Mouse (Mus musculus) gastrocnemius, postnatal 14 days (tissue): ENCODE data around the gene Mmp24. TPM values are rescaled to one million over a fixed set of nuclear protein-coding genes. Genes with fewer than 3 reads are reported as not detected.
"Not testable (repeated sequence)": the region's sequence is repeated elsewhere in the genome, so short reads cannot be mapped to it uniquely, and the experiment has no call there.

Experiments
- DNase-seq: peaks from one replicate; pipeline ENCODE4 v3.0.0; 2021; ENCODE audit warnings: mixed read lengths
- intact Hi-C: fragments of 180-260 bp; cut with DNase I; formaldehyde crosslinking; loops from one replicate; pipeline ENCODE4 v1.15.1; 2025; ENCODE audit warnings: low total_unique reads
- total RNA-seq, 2 experiments: library from RNA; stranded (reverse); gene quantifications; 2 replicates each; pipeline ENCODE4 v1.2.3; 2021

Mmp24 gene
- total RNA-seq, 2 experiments from 2014 or later: 0.08 TPM; not detected in 1

DNA sequence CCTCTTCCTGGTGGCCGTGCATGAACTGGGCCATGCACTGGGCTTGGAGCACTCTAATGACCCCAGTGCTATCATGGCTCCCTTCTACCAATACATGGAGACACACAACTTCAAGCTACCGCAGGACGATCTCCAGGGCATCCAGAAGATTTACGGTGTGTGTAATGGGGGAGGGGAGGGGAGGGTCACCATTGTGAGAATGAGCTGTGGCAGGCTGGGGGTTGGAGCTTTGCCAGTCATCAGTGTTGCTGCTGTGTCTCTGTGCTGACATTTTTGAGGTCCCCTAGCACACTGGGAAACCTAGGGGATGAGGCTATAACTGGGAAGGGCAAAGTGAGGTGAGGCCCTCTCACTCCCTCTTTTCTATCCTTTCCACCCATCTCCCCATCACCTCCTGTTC lies 32.3 kb downstream of the Mmp24 start:
- intact Hi-C loops: no loop called here
- DNase-seq: no peak

DNA sequence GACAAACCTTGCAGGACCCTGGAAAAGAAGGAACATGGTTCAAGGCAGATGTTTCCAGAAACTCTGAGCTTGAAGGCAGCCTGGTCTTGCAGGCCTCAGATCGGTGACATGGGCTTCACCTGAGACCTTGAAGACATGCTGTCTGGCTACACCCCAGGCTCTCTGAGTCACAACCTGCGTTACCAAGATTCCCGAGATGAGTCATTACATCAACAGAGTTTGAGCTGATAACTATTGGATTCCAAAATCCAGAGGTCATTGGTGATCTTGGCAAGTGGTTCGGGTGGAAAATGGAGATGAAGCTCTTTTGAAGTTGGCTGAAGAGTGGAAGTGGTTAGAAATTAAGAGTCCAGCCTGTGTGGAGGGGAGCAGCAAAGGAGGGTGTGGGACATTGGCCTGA lies 34.5 kb downstream of the Mmp24 start:
- DNase-seq: no peak
- intact Hi-C loops: no loop called here

GRCm38 (mm10) chr2:155811821-155812396 lies 36.8 kb downstream of the Mmp24 start:
- intact Hi-C loops: no loop called here

DNA sequence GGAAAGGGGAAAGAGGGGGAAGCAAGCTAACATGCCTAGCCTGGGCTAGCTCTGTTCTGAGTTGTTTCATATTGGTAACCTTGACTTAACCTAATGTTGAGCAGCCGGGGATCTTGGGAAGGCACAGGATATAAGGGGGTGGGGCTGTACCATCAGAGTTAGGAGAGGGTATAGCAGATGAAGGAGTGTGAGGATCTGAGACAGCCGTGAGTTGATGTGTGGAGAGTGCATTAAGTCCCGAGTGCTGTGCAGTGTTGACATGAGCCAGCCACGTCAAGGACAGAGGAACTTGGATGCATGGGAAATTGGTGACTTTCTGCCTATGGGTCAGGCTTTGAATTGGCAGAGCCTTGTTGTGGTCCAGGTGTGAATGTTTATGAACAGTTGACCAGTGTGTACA lies 37.5 kb downstream of the Mmp24 start:
- intact Hi-C loops: no loop called here

More at GRCm38 (mm10) chr2:155811821-155812396, 36.8 kb downstream of the Mmp24 start:
- DNase-seq: peak; percentile 71

GRCm38 (mm10) chr2:155814829-155815228 lies 39.7 kb downstream of the Mmp24 start:
- no peak for DNase-seq
- intact Hi-C loops: no loop called here

More for the DNA sequence above, 37.5 kb downstream of the Mmp24 start:
- no peak for DNase-seq

GRCm38 (mm10) chr2:155816179-155816578 lies 41.0 kb downstream of the Mmp24 start:
- intact Hi-C loops: no loop called here
- no peak for DNase-seq

DNA sequence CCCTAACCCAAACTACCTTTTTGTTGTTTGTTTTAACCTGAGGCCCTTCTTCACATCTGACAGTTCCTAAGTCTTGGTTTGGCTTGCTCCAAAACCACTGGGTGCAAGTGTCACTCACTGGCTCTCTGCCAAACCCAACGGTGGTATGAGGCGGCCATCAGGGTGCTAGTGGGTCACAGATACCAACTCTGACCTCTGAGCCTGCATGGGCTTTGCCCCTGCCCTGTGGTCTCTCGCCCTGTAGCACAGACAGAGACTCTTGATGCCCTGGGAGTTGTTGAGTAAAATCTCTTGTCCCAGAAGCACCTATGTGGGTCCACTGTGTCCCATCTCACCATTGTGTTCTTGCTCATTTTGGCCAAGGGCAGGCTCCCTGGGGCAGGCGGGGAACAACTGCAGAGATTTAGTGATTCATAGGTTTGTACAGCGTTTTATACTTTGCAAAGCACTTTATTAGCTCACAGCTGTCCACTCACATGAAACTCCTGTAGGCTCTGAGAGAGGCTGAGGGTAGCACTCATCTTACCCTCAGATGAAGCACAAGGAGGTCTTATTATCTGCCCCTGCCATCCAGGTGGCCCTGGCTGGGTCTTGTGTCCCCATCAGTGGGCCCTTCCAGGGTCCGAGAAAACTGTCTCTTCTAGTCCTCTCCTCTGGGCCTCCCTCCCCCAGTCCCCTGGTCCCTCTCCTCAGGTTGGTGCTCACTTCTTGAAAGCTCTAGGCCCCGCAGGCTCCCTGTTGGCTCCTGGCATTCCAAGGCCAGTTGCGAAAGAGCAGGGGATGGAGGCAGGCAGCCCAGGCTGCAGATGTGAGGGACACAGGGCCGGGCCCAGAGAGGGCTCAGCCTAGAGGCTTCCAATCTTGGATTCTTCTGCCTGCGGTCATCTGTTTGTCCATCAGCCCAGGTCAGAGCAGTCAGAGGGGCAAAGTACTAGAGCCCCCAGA lies 42.4 kb downstream of the Mmp24 start:
- DNase-seq: peak; percentile 52
- intact Hi-C loops: no loop called here

DNA sequence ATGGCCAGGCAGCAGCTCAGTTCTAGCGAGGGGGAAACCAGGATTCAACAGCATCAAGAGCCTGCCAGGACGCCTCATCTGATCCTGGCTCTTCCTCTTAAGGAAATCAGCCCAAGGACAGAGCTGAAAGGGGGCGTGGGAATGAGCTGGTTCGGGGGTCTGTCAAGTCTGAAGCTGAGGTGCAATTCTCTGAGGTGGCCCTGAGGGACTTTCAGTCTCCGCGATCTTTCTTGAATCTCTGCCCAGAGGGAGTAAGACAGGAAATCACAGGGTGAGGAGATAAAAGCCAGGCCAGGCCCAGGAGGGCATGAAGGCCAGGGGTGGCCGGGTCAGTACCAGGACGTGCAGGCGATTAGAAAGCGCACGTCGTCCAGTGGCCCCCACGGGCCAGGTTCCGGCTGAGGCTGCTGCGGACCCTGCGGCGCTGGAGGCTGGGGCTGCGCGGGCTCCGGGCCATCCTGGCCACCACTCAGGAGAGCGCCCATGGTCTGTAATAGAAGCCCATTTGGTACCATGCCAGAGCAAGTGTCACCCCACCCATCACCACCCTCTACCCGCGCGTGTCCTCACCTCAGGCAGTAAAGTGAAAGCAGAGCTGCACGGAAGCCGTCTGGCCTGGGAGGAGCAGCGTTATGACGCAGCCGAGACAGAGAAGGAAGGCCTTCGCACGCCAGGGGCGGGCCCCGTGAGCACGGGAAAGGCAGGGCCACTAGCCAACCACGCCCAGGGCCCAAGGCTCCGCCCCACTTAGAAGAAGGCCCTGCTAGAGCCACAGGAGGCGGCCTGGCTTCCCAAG lies 43.7 kb downstream of the Mmp24 start:
- peak; percentile 97 for DNase-seq
- intact Hi-C loops: no loop called here

- DNase-seq: no peak
- intact Hi-C loops: no loop called here
Measured at GRCm38 (mm10) chr2:155819392-155819448, 44.1 kb downstream of the Mmp24 start, which contains the start of gene BC029722. TSS of gene BC029722 (minus strand) at chr2:155819426.

GRCm38 (mm10) chr2:155819449-155820251 lies 44.5 kb downstream of the Mmp24 start:
- intact Hi-C loops: no loop called here
- no peak for DNase-seq

DNA sequence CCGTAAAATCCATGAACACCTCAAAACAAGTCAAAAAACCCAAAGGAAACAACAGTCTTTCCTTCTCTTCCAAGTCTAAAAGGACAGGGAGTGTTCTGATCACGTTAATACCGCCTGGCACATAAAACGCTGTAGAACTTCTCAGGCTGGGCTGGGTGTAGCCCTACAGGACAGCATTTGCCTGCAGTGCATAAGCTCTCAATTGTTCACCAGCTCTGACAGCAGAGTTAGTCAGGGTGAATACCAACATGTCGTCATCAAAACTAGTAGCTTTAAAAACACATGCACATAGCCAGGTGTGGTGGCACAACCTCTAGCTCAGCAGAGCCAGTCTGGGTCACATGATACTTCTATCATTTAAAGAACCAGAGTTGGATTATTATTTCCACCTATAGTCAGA lies 45.6 kb downstream of the Mmp24 start:
- intact Hi-C loops: no loop called here
- DNase-seq: no peak

DNA sequence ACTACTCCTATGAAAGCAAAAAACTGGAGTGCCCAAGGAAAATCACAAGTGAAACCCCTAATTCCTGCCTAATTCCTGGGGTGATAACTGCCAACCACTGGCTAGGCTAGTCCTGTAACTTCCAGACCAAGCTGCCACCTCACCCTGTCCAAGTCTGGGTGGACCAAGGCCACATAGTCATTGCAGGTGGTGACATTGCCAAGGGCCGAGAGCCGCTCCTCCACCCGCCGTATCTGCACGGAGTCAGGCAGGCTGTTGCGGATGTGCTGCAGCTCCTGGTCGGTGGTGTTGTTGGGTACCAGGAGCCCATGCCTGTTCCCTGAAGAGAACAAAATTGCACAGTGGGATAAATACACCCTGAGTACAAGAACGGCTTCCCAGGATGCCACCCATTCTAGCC lies 48.6 kb downstream of the Mmp24 start:
- no peak for DNase-seq

GRCm38 (mm10) chr2:155825904-155826629 lies 50.9 kb downstream of the Mmp24 start:
- intact Hi-C loops: no loop called here
- no peak for DNase-seq

More for the DNA sequence above, 48.6 kb downstream of the Mmp24 start:
- intact Hi-C loops: no loop called here

- peak; percentile 87 for DNase-seq
- intact Hi-C loops: no loop called here
Measured at GRCm38 (mm10) chr2:155826630-155827424, 51.7 kb downstream of the Mmp24 start, which contains the start of gene Eif6. TSS of gene Eif6 (minus strand) at chr2:155826925.

DNA sequence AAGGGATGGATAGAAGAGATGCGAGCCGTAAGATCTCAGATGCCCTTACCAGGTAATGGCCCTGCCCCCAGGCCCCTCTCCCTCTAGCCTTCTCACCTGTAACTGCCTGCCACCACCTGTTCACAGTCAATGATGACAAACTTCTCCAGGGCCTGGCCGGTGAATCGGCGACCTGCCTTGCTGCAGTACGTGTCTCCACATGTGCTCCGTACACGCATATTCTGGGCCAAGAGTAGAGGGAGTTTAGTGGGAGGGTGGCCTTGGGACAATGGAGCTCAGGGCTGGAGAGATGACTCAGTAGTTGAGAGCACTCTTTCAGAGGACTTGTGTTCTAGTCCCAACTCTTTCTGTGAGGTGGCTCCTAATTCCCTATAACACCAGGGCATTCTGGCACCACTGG lies 55.7 kb downstream of the Mmp24 start:
- no peak for DNase-seq
- intact Hi-C loops: no loop called here

GRCm38 (mm10) chr2:155831302-155831701 lies 56.2 kb downstream of the Mmp24 start:
- DNase-seq: no peak
- intact Hi-C loops: no loop called here

- intact Hi-C loops, DNase-seq: not testable (repeated sequence)
Measured at GRCm38 (mm10) chr2:155832087-155832486, 56.9 kb downstream of the Mmp24 start.

GRCm38 (mm10) chr2:155834732-155835131 lies 59.6 kb downstream of the Mmp24 start, which contains the start of gene Fam83c:
TSS of gene Fam83c (minus strand) at chr2:155834854.
- intact Hi-C loops: no loop called here

More at GRCm38 (mm10) chr2:155834732-155835131, 59.6 kb downstream of the Mmp24 start, which contains the start of gene Fam83c:
- DNase-seq: no peak
